Mouse (Mus musculus) lung, postnatal 0 days (tissue): ENCODE data around the gene Tmem145.

Experiments used
- CTCF ChIP-seq: IDR thresholded peaks from 2 replicates; pipeline ENCODE4 v1.5.1; 2016; ENCODE audit warnings: antibody characterized with exemption, mild to moderate bottlenecking
- EP300 ChIP-seq: IDR thresholded peaks from 2 replicates; pipeline ENCODE4 v1.6.1; 2016; ENCODE audit warnings: antibody characterized with exemption, mild to moderate bottlenecking, control low read depth

GRCm38 (mm10) chr7:25322058-25322484 is 16.2 kb downstream of the Tmem145 start:
- TF ChIP-seq CTCF (no peak), EP300 (no peak)
